Mouse (Mus musculus): ENCODE data around the gene Rab4b.

DNA sequence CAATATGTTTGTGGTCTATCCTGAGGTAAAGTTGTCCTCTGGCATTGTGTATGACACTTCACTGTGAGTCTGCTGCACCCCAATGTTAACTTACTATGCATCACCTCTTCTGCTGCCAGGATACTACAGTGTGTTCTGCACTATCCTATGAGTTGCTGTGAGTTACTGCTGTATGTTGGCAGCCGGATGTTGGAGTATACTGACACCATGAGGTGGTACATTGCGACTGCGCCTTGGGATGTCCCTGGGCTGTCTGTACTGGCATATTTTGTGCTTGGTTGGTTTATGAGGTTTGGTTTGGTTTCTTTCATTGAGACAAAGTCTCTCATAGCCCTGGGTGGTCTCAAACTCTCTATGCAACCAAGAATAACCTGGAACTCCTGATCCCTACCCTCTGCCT is 50.5 kb downstream of the Rab4b start:
- peak; percentile 63 for TF ChIP-seq CTCF (IDR thresholded peaks at IDR 0.05; ENCODE audit: low read depth)
- no peak for TF ChIP-seq EP300 (IDR thresholded peaks at IDR 0.05; ENCODE audit: low read depth)

All from liver, embryonic 14.5 days (tissue).